Mouse (Mus musculus) cerebellum, adult 9-11 months (tissue): ENCODE results near the gene Olfr1321.

Experiments
- DNase-seq: peaks from one replicate; pipeline ENCODE4 v3.0.0; 2022

The Olfr1321 gene

GRCm38 (mm10) chrX:49734959-49735358 is at the start of gene Olfr1321:
TSS of gene Olfr1321 (minus strand) at chrX:49735059.
- DNase-seq = no peak

DNA sequence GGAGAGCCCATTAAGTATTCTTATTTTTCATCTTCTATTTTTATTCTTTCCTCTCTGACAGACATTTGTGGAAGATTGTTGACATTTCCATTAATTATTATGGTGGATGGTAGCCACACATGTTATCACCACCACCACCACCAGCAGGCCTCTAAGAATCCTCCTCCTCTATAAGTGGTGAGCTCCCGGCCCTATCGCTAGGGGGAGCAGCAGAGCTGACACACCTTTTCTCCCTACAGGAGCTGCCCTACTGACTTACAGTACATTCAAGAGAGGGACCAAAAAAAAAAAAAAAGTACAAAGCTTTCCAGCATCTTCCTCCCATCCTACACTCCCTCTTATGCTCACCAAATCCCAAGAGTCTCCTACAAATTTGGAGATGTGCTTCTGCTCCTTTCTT is 36.0 kb upstream of the Olfr1321 start:
- DNase-seq = no peak

GRCm38 (mm10) chrX:49745192-49745591 is 10.3 kb upstream of the Olfr1321 start:
- DNase-seq = no peak
